Mouse (Mus musculus): ENCODE results near the gene Gm10447. TPM values are rescaled to one million over a fixed set of nuclear protein-coding genes. Genes with fewer than 3 reads are reported as not detected.
A peak's percentile ranks its signal among the peaks of the same experiment; 100 is the strongest.

Gene Gm10447
- total RNA-seq (2021) (not detected), polyA plus RNA-seq (2012; rRNA removed) (0.08 TPM in 1 of 2 replicates, not detected in the other)
- long read RNA-seq = 0 reads

DNA sequence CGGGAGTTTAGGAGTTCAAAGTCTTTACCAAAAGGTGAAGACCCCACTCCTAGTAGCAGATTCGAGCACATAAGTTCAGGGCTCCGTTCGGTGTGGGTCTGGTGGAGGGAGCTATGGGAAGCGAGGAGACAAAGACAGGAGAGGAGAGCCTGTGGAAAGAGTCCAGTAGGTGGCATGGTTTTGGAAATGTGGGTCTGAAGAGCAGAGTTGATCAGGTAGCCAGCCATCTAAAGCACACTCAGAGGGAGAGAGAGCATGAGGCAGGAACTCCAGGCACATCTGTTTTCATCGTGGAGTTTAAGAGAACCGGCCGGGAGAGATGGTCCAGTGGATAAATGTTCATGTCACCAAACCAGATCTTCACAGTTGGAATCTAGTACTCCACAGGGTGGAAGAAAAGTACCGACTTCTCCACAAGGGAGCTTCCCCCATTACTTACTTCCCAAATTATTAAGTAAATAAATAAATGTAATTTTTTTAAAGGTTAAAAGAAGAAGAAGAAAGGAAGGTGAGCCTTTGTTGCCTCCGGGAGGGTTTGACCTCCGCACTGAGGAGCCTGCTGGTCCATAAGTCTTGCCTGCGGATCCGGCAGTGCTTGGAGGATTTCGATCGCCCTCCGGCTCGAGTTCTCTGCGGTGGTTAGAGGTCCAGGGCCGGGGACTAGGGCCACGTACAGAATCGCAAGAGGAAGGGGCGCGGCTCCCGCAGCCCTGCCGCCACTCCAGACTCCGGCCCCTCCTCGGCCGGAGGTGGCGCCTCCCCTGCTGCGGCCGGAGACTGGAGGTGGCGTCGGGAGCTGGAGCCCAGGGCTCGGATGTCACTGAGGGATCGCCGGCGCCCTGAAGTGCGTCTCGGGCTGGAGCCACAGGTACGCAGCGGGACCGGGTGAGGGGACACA, at the start of gene Gm10447, which contains the start of gene Shroom1:
Gene Gm10447, minus strand, starts transcription at position 637 of the 898 bp plus-strand sequence.
Gene Shroom1, plus strand, starts transcription at position 732 of the 898 bp plus-strand sequence.
- DNase-seq = peak; percentile 72

DNA sequence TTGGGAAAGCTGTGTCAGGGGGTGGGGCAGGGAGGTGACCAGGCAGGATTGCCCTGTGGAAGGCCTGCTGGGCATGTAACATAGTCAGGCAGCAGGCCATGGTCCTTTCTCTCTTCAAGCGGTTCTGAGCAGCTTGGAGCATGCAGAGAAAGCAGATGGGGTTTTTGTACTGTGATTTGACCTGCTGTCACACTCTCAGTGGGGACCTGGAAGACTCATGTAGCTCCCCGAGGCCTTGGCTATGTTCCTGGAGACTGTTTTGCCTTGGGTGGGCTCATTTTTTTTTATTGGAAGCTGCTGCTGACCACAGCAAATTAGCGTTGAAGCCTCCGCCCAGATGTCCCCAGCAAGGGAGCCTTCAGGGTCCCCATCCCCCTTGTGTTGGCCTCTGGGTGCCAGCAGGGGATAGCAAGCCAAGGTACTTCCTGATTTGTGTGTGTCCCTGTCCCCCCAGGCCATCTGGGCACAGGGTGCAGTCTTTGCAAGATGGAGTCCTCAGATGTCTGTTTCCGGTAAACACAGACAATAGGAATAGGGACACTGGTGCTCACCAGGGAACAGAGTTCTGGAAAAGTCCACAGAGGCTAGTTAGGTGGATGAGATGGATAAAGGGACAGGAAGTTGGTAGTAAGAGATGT, 48.2 kb upstream of the Gm10447 start:
- no peak for DNase-seq

DNA sequence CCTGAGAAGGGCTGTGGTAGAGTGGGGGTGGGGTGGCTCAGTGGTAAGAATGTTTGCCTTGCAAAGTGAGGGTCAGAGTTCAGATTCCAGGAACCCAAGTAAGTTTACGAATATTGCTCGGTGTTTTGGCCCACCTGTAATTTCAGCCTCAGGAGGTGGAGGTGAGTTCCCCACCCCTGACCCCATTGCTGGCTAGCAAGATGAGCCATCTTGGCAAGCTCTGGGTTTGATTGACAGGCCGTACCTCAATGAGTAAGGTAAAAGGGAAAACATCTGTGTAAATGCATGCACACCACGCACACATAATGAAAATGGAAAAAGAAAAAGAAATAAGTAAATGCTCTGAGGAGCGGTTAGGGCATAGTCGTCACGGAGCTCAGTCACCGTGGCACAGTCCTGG, 47.5 kb upstream of the Gm10447 start:
- no peak for DNase-seq

DNA sequence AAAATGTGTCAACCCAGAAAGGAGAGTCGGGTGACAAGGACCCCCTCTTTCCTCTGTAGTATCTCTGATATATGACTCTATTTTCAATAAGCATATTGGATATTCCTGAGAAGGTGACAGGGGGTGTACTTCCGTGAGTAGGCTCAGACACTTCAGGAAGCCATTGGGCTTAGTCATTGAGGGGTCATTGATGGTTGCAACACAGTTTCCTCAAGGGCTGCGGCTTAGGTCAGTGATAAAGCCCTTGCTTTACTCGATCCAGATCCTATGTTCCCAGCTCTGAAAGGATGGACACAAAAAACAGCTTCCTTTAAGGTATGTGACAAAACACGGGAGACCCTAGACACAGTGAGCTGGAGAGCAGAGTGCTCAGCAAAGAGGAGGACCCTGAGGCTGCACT, 46.8 kb upstream of the Gm10447 start:
- DNase-seq = no peak

DNA sequence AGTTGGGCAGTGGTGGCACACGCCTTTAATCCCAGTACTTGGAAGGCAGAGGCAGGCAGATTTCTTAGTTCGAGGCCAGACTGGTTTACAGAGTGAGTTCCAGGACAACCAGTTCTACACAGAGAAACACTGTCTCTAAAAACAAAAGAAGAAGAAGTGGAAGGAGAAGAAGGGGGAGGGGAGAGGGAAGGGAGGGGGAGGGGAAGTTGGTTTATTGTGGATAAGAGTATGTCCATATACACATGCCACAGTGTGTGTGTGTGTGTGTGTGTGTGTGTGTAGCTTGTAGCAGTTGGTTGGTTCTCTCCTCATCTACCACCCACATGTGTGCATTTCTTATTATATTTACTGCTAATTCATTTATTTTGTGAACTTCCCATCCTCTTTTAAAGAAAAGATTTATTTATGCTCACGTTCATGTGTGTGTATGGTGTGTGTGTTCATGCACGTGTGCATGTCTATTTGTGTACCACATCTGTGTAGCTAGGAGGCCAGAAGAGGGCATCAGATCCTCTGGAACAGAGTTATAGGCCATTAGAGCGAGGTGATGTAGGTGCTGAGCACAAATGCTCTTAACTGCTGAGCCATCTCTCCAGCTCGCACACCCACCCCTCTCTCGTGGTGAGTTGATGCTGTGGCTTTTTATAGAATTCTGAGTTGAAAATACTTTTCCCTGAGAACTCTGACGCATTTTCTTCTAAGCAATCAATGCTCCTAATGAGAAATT, 45.3 kb upstream of the Gm10447 start:
- DNase-seq = no peak

DNA sequence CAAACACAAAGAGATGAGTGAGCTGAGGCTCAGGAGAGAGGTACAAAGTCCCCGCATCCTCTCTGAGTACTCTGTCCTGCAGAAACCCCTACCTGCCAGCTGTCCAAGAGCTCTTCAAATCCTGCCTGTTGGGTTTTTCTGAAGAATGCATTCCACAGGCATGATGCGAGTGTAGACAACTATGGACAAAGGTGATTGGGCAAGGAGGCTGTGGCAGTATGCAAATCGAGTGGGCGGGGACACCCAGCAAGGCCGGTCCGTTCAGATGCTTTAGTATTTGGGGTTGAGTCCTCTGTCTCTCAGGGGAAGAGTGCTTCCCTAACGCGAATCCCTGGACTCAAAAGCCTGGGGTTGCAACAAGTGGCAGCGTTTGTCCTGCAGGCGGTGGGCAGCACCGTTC, 43.7 kb upstream of the Gm10447 start:
- DNase-seq = no peak

DNA sequence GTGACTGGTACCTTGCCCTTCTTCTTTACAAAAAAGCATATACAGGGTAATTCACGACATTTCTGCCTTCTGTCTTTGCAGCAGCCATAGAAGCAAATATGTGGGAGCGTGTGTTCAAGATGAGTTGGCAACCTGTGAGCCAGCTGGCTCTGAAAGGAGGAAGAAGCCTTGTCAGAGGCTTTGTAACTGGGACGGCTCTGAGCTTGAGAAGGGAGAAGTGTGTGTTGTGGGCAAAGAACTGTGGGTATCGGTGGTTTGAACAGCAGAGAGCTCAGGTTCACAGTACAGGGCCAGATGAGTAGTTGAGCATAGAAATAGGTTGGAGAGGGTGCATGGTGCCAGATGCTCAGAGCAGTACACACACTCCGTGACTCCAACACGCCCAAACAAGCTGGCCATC, 40.0 kb upstream of the Gm10447 start:
- no peak for DNase-seq

DNA sequence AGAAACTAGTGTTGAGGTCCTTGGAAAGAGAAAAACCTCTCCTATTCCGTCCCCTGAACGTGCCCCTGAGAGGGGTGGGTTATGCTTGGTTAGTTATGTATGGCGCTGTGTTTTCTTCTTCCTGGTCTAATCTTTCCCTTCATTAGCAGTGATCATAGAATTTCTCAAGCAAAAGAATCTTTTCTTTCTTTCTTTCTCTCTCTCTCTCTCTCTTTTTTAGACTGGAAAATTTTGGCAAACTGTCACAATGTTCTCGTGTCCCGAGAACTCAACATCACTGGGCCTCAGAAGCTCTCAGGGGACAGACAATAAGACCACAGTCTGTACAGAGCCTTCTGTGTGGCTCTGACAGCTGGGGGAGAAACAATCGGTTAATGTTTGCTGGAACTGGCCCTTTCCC, 38.5 kb upstream of the Gm10447 start:
- DNase-seq = no peak

DNA sequence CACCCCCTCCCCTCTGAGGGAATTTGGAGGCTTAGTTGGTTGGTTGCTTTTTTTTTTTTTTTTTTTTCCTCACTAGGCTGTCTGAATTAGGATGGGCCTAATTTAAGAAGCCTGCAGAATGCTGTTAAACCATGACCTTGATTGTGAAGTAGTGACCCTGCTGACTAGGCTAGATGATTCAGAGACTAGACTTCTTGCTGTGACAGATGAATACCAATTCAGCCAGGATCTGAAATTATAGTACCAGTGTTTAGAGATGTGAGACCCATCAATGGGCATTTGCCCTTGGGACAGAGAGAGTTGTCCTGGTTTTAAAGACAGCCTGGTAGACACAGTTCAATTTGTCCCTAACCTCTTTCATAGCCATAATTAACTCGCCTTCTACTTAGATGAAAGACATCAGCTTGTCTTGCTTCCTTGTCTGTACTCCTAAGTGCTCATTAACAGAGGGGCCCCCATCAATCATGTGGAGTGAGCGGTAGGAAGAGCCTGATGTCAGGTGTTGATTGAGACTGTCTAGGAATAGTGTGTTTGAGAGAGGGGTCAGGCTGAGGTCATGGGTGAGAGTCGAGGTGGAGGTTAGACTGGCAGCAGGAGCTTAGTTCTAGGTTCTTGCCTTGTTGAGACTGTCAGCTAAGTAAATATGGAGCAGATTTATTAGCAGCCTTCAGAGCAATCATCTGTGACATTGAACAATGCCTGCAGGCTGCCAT, 36.5 kb upstream of the Gm10447 start:
- DNase-seq = peak; percentile 55

DNA sequence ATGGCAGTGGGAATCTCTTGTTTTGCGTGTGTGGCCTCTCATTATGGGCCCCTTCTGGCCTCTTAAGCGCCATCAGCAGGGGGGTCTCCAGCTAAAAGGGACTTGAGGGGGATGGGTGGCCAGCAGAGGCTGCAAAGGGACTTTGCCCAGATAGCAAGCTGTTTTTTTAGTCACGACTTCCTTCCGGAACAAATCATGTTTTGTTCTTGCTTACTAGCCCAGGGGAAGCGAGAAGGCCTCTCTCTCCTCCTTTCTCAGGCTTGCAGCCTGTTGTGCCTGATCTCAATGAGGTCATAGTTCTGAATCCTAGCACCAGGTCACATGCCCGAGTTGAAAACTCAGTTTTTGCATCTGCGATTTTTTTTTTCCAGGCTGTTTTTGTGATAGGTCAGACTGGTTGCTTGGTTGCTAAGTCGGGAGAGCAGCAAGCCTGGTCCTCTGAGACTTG, 35.1 kb upstream of the Gm10447 start:
- no peak for DNase-seq

DNA sequence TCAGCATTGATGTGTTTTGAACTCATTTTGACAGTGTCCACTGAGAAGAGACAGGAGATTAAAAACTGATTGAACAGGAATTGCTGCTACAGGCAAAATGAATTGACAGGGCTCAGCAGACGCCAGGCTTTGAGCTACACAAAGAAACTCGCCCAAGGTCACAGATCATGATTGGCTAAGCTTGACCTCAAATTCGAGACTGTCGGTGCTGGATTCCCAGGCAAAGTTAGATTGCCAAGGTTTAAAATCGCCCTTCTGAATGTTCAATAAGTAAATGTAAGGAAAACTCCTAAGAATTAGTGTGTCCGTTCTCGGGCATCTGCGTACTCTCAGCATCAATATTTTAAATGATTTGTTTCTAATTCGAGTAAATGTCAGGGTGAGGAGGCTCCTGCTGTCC, 32.5 kb upstream of the Gm10447 start:
- peak; percentile 49 for DNase-seq

DNA sequence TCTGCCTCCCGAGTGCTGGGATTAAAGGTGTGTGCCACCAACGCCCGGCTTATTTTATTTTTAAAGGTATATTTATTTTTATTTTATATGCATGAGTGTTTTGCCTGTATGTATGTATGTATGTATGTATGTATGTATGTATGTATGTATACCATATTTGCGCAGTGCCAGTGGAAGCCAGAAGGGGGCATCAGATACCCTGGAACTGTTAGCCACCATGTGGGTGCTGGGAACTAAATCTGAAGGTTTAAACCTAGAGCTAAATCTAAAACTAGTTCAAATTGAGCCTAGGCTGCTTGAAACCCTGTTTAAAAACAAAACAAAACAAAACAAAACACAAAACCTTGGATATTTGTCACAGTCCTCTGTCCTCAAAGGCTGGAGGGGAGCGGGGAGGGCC, 32.1 kb upstream of the Gm10447 start:
- DNase-seq = no peak

DNA sequence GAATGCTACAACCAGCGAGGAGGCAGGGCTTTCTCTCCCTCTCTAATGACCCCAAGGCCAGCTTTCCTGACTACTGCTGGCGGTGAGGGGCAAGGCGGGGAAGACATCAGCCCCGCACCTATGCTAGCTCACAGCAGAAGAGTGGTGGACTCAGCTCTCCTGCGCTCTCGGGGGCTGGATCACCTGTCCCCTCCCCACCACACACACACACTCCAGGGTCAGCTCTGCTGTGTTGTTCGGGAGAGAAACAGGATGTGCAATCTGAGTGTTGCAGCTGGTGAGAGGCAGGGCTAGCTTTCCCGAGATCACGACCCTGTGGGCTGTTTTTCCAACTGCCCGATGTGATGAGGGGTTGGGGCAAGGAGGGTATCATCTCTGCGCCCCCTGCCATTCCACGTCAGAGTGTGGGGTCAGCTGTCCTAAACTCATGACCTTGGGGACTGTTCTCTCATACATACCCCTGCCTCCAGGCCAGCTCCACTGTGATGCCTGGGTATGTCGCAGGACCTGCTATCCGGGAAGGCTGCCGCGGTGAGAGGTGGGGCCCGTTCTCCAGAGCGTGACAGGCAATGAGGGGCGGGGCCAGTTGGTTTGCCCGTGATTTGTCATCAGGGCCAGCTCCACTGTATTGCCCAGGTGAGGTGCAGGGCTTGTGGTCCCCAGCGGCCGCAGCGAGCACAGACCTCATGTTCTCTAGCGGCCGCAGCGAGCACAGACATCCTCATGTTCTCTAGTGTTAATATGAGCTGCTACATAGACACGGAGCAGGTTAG, 30.1 kb upstream of the Gm10447 start:
- peak; percentile 45 for DNase-seq

DNA sequence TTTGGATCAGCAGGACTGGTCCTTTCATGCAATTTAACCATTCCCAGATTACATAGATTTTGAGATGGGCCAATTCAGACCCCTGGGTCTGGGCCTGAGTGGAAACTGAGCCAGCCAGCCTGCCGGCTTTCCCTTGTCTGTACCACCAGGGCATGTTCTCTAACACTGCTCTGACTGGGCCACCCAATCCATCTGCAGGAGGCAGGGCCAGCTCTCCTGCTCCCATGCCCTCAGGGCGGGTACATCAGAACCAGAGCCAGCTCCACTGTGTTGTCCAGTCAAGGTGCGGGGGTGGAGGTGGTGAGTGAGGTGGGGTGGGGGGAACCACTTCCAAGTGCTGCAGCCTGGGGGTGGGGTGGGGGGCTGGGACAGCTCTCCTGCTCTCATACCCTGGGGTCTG, 29.4 kb upstream of the Gm10447 start:
- DNase-seq = no peak

DNA sequence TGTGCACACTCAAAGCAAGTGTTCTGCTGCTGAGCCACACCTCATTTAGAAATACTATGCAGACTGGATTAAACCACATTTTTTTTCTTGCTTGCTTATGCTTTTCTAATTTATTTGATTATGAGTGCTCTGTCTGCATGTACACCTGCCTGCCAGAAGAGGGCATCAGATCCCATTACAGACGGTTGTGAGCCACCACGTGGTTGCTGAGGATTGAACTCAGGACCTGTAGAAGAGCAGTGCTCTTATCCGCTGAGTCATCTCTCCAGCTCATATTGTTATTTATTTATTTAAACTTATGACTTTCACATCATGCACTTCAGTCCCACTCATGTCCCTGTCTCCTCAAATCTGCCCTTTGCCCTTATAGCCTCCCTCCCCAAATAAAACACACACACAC, 28.8 kb upstream of the Gm10447 start:
- no peak for DNase-seq

DNA sequence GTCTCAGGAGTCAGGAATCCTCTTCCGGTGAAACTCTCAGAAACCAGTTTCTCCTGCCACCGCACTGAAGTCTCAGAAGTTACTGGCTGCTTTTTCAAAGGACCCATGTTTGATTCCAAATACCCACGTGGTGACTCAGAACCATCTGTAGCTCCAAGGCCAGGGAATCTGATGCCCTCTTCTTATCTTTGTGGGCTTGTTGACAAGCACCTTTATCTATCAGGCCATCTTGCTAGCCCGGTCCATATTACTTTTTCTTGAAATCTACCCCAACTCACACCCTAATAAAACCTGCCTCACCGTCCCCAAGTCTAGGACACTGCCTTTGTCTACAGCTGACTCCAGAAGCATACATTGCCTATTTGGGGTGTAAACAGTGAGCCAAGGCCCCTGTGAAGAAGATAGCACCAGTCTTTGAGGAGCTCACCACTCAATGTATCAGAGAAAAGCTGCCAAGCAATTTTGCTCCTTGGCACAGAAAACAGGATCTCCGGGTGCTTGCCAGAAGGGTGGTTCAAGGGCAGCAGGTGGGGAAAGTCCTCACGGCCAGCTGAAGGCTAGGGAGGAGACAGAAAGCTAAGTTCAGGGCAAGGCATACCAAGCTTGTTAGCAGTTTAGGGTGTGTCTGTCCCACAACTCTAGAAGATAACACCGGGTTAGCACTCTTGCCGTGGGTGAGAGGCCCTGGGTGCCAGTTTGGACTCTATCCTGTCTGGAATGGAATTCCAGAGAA, 26.4 kb upstream of the Gm10447 start:
- peak; percentile 44 for DNase-seq

DNA sequence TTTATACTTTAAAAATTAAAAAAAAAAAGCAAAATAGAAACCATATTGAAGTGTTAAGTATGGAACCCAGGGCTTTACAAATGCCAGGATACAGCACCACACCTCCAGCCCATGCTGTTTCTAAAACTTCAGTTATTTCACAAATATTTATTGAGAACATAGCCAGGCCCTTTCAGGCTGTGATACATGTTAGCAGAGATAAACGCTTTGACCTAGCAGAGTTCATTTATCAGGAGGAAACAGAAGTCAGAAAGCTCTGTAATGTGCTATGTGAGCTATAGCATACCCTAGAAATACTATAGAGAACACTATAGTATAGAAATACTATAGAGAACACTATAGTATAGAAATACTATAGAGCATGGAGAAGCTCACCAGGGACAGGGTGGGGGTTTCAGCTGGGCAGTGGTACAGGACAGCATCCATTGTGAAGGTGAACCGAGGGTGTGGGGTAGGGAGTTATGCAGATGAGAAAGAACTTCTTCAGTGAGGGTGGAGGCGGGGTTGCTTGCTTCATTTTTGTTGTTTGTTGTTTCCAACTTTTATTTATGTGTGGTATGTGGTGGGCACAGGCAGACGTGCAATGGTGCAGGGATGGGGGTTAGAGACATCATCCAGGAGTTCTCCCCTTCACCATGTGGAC, 24.3 kb upstream of the Gm10447 start:
- DNase-seq = no peak

DNA sequence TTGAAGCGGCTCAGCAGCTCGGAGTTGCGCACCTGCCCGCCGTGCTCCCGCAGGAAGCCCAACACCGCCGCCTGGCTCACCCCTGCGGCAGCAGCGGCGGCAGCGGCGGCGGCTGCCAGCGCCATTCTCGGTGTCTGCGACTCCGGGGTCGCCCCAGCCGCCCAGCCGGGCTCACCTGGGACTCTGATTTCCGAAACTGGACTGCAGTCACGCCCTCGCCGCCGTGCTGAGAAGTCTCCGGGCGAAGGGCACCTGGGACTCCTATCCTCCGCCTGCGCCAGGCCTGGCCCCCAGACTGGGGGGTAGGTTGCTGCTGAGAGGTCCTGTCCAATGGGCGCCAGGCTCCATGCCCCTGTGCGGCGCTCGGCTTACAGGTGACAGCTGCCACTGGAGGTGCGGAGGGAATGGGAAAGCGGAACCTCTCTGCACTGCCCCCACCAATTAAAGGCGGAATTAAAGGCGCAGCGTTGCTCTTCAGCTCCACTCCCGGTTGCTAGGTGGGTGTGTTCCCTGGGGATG, 22.9 kb upstream of the Gm10447 start, which contains the start of the genes Gm9945 and Sowaha:
Gene Gm9945, plus strand, starts transcription at position 384 of the 519 bp plus-strand sequence.
Gene Sowaha, minus strand, starts transcription at position 492 of the 519 bp plus-strand sequence.
- peak; percentile 53 for DNase-seq

DNA sequence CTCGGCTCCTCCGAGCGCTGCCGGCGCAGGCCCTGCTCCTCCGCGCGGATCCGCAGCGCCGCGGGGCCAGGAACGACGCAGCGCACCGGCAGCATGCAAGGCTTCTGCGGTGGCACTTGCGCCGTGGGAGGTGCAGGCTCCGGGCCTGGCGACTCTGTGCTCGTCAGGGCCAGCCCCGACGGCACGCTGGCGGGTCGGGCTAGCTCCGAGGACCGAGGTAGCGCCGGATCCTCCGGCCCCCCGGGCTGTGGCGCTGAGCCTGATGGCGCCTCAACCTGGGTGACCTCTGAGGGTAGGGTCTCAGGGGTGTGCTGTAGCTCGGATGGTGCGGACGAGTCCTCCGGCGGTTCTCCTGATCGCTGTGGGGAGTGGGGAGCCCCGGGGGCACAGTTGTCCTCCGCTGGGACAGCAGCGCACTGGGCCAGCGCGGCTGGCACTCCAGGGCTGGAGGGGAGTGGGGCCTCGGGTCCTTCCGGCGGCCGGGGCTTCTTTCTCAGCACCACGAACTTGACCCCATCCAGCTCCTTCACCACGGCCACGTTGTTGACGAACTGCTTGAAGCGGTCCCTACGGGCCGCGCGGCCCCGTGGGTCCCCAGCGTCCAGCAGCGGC, 22.4 kb upstream of the Gm10447 start:
- DNase-seq = no peak

Data from adrenal gland, adult 2 months (tissue).